Mouse (Mus musculus) E14TG2a.4 (cell line): ENCODE data around the gene Nudt15.

Source experiments
- H3K27me3 ChIP-seq: 2 replicates; pipeline ENCODE4 v1.6.1; 2014; ENCODE audit warnings: low read length, control low read depth; ENCODE audit not compliant: insufficient read depth
- H3K36me3 ChIP-seq: 2 replicates; pipeline ENCODE4 v1.6.1; 2014; ENCODE audit warnings: low read length, control low read depth; ENCODE audit not compliant: insufficient read depth
- H3K4me1 ChIP-seq: replicated peaks from 2 replicates; pipeline ENCODE4 v1.6.1; 2014; ENCODE audit warnings: low read depth, low read length, control low read depth
- H3K4me3 ChIP-seq: replicated peaks from 2 replicates; pipeline ENCODE4 v1.5.1; 2014; ENCODE audit warnings: mild to moderate bottlenecking, low read length
- H3K9me3 ChIP-seq: 2 replicates; pipeline ENCODE4 v1.6.1; 2014; ENCODE audit warnings: low read length, control low read depth
- CTCF ChIP-seq: conservative IDR thresholded peaks from 2 replicates; pipeline ENCODE4 v1.5.1; 2014; ENCODE audit warnings: low read length
- NANOG ChIP-seq: IDR thresholded peaks from 2 replicates; pipeline ENCODE4 v1.6.1; 2014; ENCODE audit warnings: borderline replicate concordance, low read length, mixed read lengths
- POU5F1 ChIP-seq: IDR thresholded peaks from 2 replicates; pipeline ENCODE4 v1.6.1; 2014; ENCODE audit warnings: low read length, borderline replicate concordance

Gene Nudt15

DNA sequence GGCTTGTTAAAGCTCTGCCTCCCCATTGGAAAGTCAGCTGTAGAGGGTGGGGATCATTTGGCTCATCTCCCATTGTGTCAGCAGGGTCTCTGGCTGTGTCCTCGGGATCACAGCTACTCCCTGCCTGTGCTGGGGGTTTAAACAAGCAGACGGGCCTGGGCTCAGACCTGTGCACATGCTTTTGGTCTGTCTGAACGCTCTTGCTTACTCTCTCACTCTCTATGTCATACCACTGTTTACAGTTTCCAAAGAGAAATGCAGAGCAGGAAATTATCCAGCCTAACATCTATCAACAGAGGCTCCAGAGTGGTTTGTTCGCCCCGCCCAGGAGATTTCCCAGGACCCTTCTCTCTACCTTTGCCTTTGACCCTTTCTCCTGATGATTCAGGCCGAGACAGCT lies 46.3 kb downstream of the Nudt15 start:
- peaks cover 6% of the 10 kb centered on the region for H3K4me1 ChIP-seq
- H3K36me3 ChIP-seq = no peaks in the 10 kb centered on the region
- no peak overlapping the region for H3K4me3 ChIP-seq
- no peaks in the 10 kb centered on the region for H3K27me3 ChIP-seq
- TF ChIP-seq NANOG (no peak), CTCF (no peak), POU5F1 (no peak)
- H3K9me3 ChIP-seq = no peaks in the 10 kb centered on the region

DNA sequence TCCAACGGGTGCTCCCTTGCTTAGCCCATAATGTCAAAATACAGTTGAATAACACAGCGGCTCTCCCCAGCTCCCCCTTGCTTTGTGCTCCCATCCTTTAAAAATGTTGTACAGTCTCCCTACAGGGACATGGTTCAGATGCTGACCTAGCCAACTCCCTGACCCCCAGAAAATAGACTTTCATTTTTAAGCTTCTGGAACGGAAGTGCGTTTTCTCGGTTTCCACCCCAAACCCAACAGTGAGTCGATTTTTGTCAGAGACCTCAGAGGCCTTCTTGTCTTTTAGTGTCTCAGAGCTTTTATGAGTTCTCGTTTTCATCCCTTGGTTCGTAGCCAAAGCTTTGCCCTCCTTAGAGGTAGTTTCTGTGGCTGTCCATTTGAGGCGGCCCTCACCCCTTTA lies 46.8 kb downstream of the Nudt15 start:
- Histone ChIP-seq H3K27me3 (no peaks in the 10 kb centered on the region), H3K9me3 (no peaks in the 10 kb centered on the region), H3K36me3 (no peaks in the 10 kb centered on the region), H3K4me1 (peaks cover 6% of the 10 kb centered on the region), H3K4me3 (no peak overlapping the region)
- TF ChIP-seq POU5F1 = no peak
- no peak for TF ChIP-seq CTCF
- TF ChIP-seq NANOG = no peak

DNA sequence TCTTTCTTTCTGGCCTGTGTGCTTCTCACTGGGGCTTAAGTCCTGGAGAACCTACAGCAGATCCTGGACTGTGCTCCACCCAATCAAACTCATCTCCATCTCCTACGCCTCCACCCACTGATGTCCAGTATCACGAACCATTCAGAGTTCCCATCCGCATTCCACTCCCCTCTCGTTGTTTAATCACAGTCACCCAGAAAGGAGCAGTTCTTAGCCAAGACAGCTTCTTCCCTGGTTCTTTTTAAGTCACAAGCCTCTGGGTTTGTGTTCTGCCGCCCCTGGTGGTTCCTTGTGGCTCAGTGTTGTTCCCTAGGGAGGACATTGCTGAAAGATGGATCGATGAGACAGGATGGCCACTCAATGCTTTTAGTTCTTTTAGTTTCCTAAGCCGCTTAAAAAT lies 52.3 kb downstream of the Nudt15 start:
- TF ChIP-seq CTCF = no peak
- Histone ChIP-seq H3K27me3 (no peaks in the 10 kb centered on the region), H3K9me3 (no peaks in the 10 kb centered on the region)

DNA sequence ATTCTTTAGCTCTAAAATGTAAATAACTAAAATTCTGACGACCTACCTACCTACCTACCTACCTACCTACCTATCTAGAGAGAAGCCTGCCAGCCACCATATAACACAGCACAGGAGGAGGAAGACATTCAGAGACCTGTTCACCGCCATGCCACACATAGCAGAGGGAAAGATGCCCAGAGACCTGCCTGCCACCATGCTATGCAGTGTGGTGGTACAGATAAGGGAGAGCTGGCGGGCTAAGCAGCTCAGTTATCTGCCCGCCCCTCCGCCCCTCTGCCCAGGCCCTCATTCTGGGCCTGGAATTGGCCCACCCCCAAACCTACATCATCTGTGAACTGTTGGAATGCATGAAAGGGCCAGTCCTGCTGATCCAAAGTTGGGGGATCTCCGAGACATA lies 53.9 kb downstream of the Nudt15 start:
- Histone ChIP-seq H3K4me1 (no peaks in the 10 kb centered on the region; the same call in 1 of the 2 replicates), H3K9me3 (no peaks in the 10 kb centered on the region), H3K4me3 (no peak overlapping the region), H3K36me3 (no peaks in the 10 kb centered on the region), H3K27me3 (no peaks in the 10 kb centered on the region)
- TF ChIP-seq CTCF = no peak

More for the DNA sequence above, 52.3 kb downstream of the Nudt15 start:
- Histone ChIP-seq H3K4me1 (no peaks in the 10 kb centered on the region; the same call in 1 of the 2 replicates), H3K36me3 (no peaks in the 10 kb centered on the region), H3K4me3 (no peak overlapping the region)

DNA sequence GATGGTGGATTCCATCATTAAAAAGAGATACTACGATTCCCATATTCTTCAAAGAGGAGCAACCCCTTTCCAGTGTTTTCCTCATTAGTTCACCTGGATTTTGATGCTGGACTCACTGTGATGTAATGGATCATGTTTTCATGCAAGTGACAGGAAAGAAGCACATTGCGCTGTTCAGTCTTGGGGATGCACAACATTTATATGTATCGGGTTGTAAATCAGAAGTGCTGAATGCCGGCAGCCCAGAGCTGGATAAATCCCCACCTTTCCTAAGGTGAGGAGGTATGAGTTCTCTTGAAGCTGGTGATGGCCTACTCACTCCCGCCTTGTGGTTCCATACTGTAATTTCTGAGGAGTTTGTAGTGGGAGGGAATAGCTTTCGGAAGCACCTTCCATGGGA lies 54.7 kb downstream of the Nudt15 start:
- H3K4me1 ChIP-seq = no peaks in the 10 kb centered on the region; the same call in 1 of the 2 replicates
- H3K27me3 ChIP-seq = no peaks in the 10 kb centered on the region
- no peak for TF ChIP-seq NANOG
- TF ChIP-seq CTCF = no peak
- no peak for TF ChIP-seq POU5F1
- no peak overlapping the region for H3K4me3 ChIP-seq
- no peaks in the 10 kb centered on the region for H3K36me3 ChIP-seq
- no peaks in the 10 kb centered on the region for H3K9me3 ChIP-seq

DNA sequence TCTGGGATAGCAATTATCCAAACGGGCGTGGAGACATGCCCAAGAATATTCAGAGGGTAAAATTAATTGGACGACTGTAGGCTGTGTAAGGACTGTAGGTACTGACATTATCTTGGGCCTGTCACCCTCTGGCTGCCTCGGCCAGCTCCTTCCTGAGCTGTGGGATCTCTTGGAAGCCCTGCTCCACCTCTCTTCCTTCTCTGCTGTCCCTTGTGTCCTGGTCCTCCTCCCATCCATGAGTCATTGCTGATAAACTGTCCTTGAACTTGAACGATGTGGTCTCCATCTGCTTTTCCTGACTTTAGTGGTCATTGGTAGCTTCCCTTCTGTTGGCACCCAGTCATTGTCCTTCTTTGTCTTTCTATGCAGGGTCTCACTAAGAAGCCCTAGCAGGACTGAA lies 61.4 kb downstream of the Nudt15 start:
- Histone ChIP-seq H3K9me3 (no peaks in the 10 kb centered on the region), H3K4me1 (peaks cover 11% of the 10 kb centered on the region), H3K36me3 (no peaks in the 10 kb centered on the region), H3K4me3 (no peak overlapping the region), H3K27me3 (no peaks in the 10 kb centered on the region)
- TF ChIP-seq POU5F1 (no peak), NANOG (no peak), CTCF (no peak)

DNA sequence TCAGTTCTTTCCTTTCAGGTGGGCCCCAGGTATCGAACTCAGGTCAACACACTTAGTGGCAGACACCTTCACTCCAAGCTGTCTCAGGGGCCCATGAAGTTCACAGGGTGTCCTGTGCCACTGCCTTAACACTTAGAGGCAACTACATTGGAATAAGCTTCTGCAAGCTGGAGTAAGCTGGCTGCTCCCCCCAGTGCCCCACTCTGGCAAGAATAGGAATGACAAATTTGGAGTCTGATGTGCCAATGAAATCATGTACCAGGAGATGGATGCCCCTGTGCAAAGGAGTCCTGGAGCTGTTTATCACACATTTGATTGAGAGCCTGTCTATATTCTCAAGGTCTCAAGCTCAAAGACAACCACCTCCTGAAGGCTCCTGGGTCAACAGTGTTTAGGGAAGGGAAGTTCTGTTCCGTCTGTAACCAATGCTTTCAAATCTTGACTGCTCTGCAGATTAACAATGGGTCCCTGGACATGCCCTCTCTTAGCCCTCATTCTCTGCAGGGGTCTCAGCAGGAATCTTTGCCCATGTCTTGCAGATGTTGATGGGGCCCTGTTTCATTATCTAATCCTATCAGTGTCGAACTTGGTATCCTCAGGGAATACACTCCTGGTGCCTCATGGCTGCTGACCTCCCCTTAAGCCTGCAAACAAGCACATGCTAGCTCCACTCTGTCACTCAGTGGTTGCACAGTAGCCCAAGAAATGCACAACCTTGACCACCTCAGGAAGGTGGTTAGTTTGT lies 63.5 kb downstream of the Nudt15 start:
- H3K27me3 ChIP-seq = no peaks in the 10 kb centered on the region
- peaks cover 14% of the 10 kb centered on the region for H3K4me1 ChIP-seq
- no peak overlapping the region for H3K4me3 ChIP-seq
- no peaks in the 10 kb centered on the region for H3K36me3 ChIP-seq
- TF ChIP-seq CTCF (no peak), POU5F1 (no peak), NANOG (no peak)
- no peaks in the 10 kb centered on the region for H3K9me3 ChIP-seq

DNA sequence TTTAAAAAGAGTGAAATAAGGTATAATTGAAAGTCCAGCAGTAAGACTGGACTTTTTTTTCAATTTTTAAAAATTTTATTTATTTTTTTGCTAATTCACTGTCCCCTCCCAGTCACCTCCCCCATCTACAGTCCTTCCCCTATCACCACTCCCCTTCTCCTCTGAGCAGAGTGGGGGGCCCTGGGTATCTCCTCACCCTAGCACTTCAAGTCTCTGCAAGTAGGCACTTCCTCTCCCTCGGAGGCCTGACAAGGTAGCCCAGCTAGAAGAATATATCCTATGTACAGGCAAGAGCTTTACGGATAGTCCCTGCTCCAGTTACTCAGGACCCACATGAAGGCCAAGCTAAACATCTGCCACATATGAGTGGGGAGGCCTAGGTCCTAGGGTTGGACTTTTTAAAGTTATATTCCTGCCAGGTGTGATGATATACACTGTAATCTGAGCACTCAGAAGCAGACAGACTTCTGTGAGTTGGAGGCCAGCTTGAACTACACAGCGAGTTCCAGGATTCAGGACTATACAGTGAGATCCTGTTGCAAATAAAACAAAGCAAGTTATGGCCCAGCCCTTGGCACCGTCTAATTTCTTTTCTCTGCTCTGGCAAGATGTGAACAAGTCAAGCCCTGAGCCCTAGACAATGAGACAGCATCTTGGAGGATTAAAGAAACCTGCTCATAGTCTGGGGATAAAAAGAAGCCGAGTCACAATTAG lies 64.4 kb downstream of the Nudt15 start:
- Histone ChIP-seq H3K4me3 (no peak overlapping the region), H3K36me3 (no peaks in the 10 kb centered on the region), H3K4me1 (peaks cover 14% of the 10 kb centered on the region), H3K9me3 (no peaks in the 10 kb centered on the region), H3K27me3 (no peaks in the 10 kb centered on the region)
- TF ChIP-seq CTCF = no peak
- no peak for TF ChIP-seq POU5F1
- no peak for TF ChIP-seq NANOG
